Mouse (Mus musculus): ENCODE results near the gene Sys1. TPM values are rescaled to one million over a fixed set of nuclear protein-coding genes. Genes with fewer than 3 reads are reported as not detected.

The Sys1 gene
- polyA plus RNA-seq, 1 experiment from 2014 or later: 67.6 TPM

DNA sequence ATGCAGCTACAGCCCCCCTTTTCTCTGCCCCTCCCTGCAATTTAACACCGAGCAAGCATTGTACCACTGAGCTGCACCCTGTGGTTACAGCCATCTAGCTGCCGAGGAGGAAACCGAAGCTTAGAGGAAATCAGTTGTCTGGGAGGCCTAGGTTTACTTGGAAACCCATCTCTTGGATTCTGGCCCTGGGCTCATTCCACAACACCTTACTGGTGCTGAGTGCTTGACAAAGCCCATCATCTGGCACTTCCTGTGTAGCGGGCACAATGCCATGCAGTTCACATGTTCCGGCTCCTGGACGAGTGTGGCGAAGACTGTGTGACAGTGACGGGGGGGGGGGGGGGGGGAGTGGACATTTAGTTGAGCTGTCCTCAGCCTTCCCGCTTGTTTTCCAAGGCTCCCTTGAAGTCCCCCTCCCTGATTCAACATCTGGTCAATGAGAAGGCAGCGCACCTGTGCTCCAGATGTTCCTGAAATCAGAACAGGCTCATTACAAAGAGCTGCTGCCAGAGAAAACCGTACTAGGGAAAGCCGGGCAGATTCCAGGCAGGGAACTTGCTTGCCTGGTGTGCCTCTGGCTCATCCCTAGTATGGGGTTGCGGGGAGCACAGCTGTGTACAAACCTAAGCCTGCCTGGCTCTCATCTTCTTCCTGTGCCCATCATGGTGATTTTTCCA, 4.6 kb upstream of the Sys1 start:
- Histone ChIP-seq H3K4me2 (replicated peaks; ENCODE audit: low read depth, low read length) (no peak overlapping the region), H3K27me3 (ENCODE audit: control insufficient read depth, insufficient read depth, low read length) (no peaks in the 10 kb centered on the region), H3K4me1 (ENCODE audit: control insufficient read depth, insufficient read depth, low read length) (peaks cover 21% of the 10 kb centered on the region), H3K27ac (ENCODE audit: low read length) (no peak overlapping the region), H3K36me3 (ENCODE audit: control insufficient read depth, insufficient read depth, low read length) (no peaks in the 10 kb centered on the region), H3K9ac (replicated peaks; ENCODE audit: low read depth, low read length) (no peak overlapping the region), H3K4me3 (ENCODE audit: low read depth, low read length) (no peak overlapping the region), H3K9me3 (ENCODE audit: control insufficient read depth, low read depth, low read length) (no peaks in the 10 kb centered on the region)
- ATAC-seq (ENCODE audit: insufficient number of reproducible peaks, insufficient read depth, low FRiP score, low read depth): no peak
- WGBS: 50% methylated on average over 13 of the region's 13 CpGs

DNA sequence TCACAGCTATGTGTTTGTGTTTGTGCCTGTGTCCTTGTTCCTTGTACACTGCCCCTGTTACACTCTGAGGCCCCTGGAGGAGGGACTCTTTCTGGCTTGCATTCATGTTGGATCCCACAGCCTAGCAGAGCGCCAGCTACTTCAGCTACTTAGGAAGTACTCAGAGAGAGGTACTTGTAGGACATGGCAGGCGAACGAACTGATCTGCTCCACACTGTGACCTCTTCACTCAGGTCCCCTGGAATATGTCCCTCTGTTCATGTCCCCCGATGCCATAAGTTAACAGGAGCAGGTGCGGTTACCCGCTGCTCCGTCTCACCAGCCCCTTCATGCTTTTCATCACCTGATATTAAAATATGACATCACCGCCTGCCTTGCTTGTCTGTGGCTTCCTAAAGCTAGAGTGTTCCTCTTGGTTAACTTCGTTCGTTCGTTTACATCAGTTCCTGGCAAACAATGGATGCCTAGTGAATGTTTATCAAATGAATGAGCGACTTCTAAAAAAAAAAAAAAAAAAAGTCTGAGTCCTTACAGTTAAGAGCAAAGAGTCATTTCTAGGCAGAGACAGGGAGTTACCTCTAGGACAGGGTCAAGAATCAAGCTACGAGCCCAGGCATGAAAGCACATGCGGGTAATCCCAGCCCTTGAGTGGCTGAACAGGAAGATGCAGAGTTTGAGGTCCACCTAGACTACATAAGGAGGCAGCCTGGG, 3.6 kb upstream of the Sys1 start:
- H3K9me3 ChIP-seq (ENCODE audit: control insufficient read depth, low read depth, low read length): no peaks in the 10 kb centered on the region
- H3K4me3 ChIP-seq (ENCODE audit: low read depth, low read length): no peak overlapping the region
- H3K4me2 ChIP-seq (replicated peaks; ENCODE audit: low read depth, low read length): no peak overlapping the region
- no peaks in the 10 kb centered on the region for H3K36me3 ChIP-seq (ENCODE audit: control insufficient read depth, insufficient read depth, low read length)
- 69% methylated on average over 14 of the region's 14 CpGs for WGBS
- peaks cover 21% of the 10 kb centered on the region for H3K4me1 ChIP-seq (ENCODE audit: control insufficient read depth, insufficient read depth, low read length)
- H3K27ac ChIP-seq (ENCODE audit: low read length): no peak overlapping the region
- no peaks in the 10 kb centered on the region for H3K27me3 ChIP-seq (ENCODE audit: control insufficient read depth, insufficient read depth, low read length)
- no peak for ATAC-seq (ENCODE audit: insufficient number of reproducible peaks, insufficient read depth, low FRiP score, low read depth)
- H3K9ac ChIP-seq (replicated peaks; ENCODE audit: low read depth, low read length): no peak overlapping the region

- H3K36me3 ChIP-seq (ENCODE audit: control insufficient read depth, insufficient read depth, low read length): no peaks in the 10 kb centered on the region
- H3K4me2 ChIP-seq (replicated peaks; ENCODE audit: low read depth, low read length): no peak overlapping the region
- no peak for ATAC-seq (ENCODE audit: insufficient number of reproducible peaks, insufficient read depth, low FRiP score, low read depth)
- H3K27me3 ChIP-seq (ENCODE audit: control insufficient read depth, insufficient read depth, low read length): no peaks in the 10 kb centered on the region
- H3K9ac ChIP-seq (replicated peaks; ENCODE audit: low read depth, low read length): no peak overlapping the region
- H3K4me3 ChIP-seq (ENCODE audit: low read depth, low read length): no peak overlapping the region
- no peaks in the 10 kb centered on the region for H3K9me3 ChIP-seq (ENCODE audit: control insufficient read depth, low read depth, low read length)
- no peak overlapping the region for H3K27ac ChIP-seq (ENCODE audit: low read length)
- 69% methylated on average over 7 of the region's 7 CpGs for WGBS
- peaks cover 21% of the 10 kb centered on the region for H3K4me1 ChIP-seq (ENCODE audit: control insufficient read depth, insufficient read depth, low read length)
These were observed 2.8 kb upstream of the Sys1 start for GRCm38 (mm10) chr2:164453887-164454500.

GRCm38 (mm10) chr2:164454846-164455245, 1.9 kb upstream of the Sys1 start:
- Histone ChIP-seq H3K27ac (ENCODE audit: low read length) (peak overlapping the region; percentile 2; the same call in 1 of the 2 replicates), H3K4me2 (replicated peaks; ENCODE audit: low read depth, low read length) (no peak overlapping the region), H3K4me3 (ENCODE audit: low read depth, low read length) (no peak overlapping the region), H3K27me3 (ENCODE audit: control insufficient read depth, insufficient read depth, low read length) (no peaks in the 10 kb centered on the region), H3K9ac (replicated peaks; ENCODE audit: low read depth, low read length) (no peak overlapping the region), H3K36me3 (ENCODE audit: control insufficient read depth, insufficient read depth, low read length) (no peaks in the 10 kb centered on the region), H3K4me1 (ENCODE audit: control insufficient read depth, insufficient read depth, low read length) (peaks cover 21% of the 10 kb centered on the region), H3K9me3 (ENCODE audit: control insufficient read depth, low read depth, low read length) (no peaks in the 10 kb centered on the region)
- ATAC-seq (ENCODE audit: insufficient number of reproducible peaks, insufficient read depth, low FRiP score, low read depth): no peak; the same call in 1 of the 2 replicates
- WGBS: 69% methylated on average over 10 of the region's 10 CpGs

DNA sequence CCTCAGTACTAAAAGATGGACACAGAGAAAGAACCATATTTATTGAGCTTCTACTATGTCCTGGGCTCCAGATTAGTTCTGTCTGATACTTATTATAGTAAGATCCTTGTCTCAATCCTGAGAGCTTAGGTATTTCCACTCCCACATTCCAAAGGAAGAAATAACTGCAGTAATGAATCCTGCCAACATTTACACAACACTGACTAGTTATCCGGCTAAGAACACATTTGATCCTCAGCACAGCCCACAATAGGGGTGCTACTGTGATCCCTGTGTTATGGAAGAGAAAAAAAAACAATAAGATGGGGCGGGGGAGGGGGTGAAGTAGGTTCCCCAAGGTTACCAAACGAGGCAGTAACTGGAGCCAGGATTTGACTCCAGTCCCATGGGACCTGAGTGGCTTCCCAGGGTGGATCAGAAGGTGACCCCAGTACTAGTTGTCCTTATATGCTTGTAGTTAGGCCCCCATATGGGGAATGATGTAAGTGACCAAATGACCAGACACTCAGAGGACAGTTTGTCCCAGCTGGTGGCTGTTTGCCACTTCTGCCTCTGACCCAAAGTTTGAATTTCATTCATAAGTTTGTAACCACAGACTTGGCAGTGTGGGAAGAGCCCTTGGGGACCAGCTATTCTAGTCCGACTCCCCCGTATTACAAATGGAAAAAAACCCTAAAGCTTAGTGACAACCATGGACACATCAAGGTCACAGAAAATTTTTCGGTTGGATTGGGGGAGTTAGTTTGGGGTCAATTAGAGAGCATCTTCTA, 1.2 kb upstream of the Sys1 start:
- Histone ChIP-seq H3K9me3 (ENCODE audit: control insufficient read depth, low read depth, low read length) (no peaks in the 10 kb centered on the region), H3K36me3 (ENCODE audit: control insufficient read depth, insufficient read depth, low read length) (no peaks in the 10 kb centered on the region), H3K4me2 (replicated peaks; ENCODE audit: low read depth, low read length) (no peak overlapping the region), H3K27ac (ENCODE audit: low read length) (peak overlapping the region; percentile 2; the same call in 1 of the 2 replicates), H3K9ac (replicated peaks; ENCODE audit: low read depth, low read length) (no peak overlapping the region), H3K4me1 (ENCODE audit: control insufficient read depth, insufficient read depth, low read length) (peaks cover 21% of the 10 kb centered on the region), H3K4me3 (ENCODE audit: low read depth, low read length) (no peak overlapping the region), H3K27me3 (ENCODE audit: control insufficient read depth, insufficient read depth, low read length) (no peaks in the 10 kb centered on the region)
- no peak for ATAC-seq (ENCODE audit: insufficient number of reproducible peaks, insufficient read depth, low FRiP score, low read depth)
- 67% methylated on average over 6 of the region's 6 CpGs for WGBS

- Histone ChIP-seq H3K4me2 (replicated peaks; ENCODE audit: low read depth, low read length) (peak overlapping the region; percentile 31; the same call in 1 of the 2 replicates), H3K27me3 (ENCODE audit: control insufficient read depth, insufficient read depth, low read length) (no peaks in the 10 kb centered on the region), H3K36me3 (ENCODE audit: control insufficient read depth, insufficient read depth, low read length) (no peaks in the 10 kb centered on the region), H3K4me3 (ENCODE audit: low read depth, low read length) (no peak overlapping the region), H3K27ac (ENCODE audit: low read length) (peak overlapping the region; percentile 63), H3K9ac (replicated peaks; ENCODE audit: low read depth, low read length) (peak overlapping the region; percentile 18; the same call in 1 of the 2 replicates), H3K9me3 (ENCODE audit: control insufficient read depth, low read depth, low read length) (no peaks in the 10 kb centered on the region), H3K4me1 (ENCODE audit: control insufficient read depth, insufficient read depth, low read length) (peaks cover 21% of the 10 kb centered on the region)
- whole genome bisulfite sequencing: 71% methylated on average over 1 of the region's 1 CpGs
- ATAC-seq (ENCODE audit: insufficient number of reproducible peaks, insufficient read depth, low FRiP score, low read depth): no peak
These were observed 351 bp upstream of the Sys1 start for GRCm38 (mm10) chr2:164456413-164456812.

DNA sequence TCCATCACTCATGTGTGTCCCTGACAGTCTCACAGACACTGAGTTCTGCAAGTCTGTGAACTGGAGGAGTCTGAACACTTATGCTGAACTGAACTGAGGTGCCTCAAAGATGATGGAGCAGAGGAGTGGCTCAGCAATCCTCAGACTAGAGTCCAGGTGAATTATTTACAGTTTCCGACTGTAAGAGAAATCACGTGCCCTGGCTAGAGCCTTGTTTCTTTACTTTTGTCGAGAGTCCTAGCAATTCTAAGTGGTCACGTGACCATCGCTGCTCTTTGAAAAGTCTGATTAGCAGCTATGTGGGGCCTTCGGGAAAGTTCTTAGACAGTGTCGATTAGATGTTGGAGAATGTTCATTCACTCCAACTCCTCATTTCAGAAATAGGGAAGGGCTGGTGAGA, 1.2 kb downstream of the Sys1 start:
- H3K27me3 ChIP-seq (ENCODE audit: control insufficient read depth, insufficient read depth, low read length): no peaks in the 10 kb centered on the region
- no peaks in the 10 kb centered on the region for H3K9me3 ChIP-seq (ENCODE audit: control insufficient read depth, low read depth, low read length)
- H3K4me2 ChIP-seq (replicated peaks; ENCODE audit: low read depth, low read length): no peak overlapping the region
- H3K4me1 ChIP-seq (ENCODE audit: control insufficient read depth, insufficient read depth, low read length): peaks cover 29% of the 10 kb centered on the region
- WGBS: 31% methylated on average over 7 of the region's 7 CpGs
- H3K4me3 ChIP-seq (ENCODE audit: low read depth, low read length): no peak overlapping the region
- peak; percentile 25; the same call in 1 of the 2 replicates for ATAC-seq (ENCODE audit: insufficient number of reproducible peaks, insufficient read depth, low FRiP score, low read depth)
- no peak overlapping the region for H3K9ac ChIP-seq (replicated peaks; ENCODE audit: low read depth, low read length)
- peak overlapping the region; percentile 56; the same call in 1 of the 2 replicates for H3K27ac ChIP-seq (ENCODE audit: low read length)
- peaks cover under 1% of the 10 kb centered on the region; the same call in 1 of the 2 replicates for H3K36me3 ChIP-seq (ENCODE audit: control insufficient read depth, insufficient read depth, low read length)

DNA sequence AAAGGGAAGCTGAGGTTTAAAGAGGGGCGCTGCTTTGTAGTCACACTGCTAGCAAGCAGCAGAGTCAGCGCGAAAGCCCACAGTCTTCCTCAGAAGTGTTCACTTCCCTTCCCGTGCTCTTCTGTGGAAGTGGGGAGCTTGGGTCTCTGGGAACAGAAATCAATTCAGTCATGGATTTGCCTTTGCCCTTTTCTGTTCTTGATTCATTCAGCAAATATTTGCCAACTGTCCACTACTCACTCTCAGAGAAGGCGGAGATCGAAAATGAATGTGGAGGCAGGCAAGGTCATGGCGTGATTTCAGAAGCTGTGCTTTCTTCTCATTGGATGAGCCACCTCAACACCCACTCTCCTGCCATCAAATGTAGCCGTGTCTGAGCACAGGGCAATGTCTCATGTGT, 1.8 kb downstream of the Sys1 start:
- Histone ChIP-seq H3K9me3 (ENCODE audit: control insufficient read depth, low read depth, low read length) (no peaks in the 10 kb centered on the region), H3K4me1 (ENCODE audit: control insufficient read depth, insufficient read depth, low read length) (peaks cover 29% of the 10 kb centered on the region), H3K36me3 (ENCODE audit: control insufficient read depth, insufficient read depth, low read length) (peaks cover 6% of the 10 kb centered on the region; the same call in 1 of the 2 replicates), H3K4me3 (ENCODE audit: low read depth, low read length) (no peak overlapping the region), H3K27me3 (ENCODE audit: control insufficient read depth, insufficient read depth, low read length) (no peaks in the 10 kb centered on the region), H3K4me2 (replicated peaks; ENCODE audit: low read depth, low read length) (no peak overlapping the region), H3K9ac (replicated peaks; ENCODE audit: low read depth, low read length) (no peak overlapping the region), H3K27ac (ENCODE audit: low read length) (peak overlapping the region; percentile 56; the same call in 1 of the 2 replicates)
- ATAC-seq (ENCODE audit: insufficient number of reproducible peaks, insufficient read depth, low FRiP score, low read depth): no peak
- 75% methylated on average over 8 of the region's 8 CpGs for WGBS

All from stomach, embryonic 14.5 days (tissue).